Mouse (Mus musculus): ENCODE measurements around the gene Il1rapl2. TPM values are rescaled to one million over a fixed set of nuclear protein-coding genes. Genes with fewer than 3 reads are reported as not detected.

Gene Il1rapl2
- polyA plus RNA-seq, 1 experiment, result 0.43 TPM

DNA sequence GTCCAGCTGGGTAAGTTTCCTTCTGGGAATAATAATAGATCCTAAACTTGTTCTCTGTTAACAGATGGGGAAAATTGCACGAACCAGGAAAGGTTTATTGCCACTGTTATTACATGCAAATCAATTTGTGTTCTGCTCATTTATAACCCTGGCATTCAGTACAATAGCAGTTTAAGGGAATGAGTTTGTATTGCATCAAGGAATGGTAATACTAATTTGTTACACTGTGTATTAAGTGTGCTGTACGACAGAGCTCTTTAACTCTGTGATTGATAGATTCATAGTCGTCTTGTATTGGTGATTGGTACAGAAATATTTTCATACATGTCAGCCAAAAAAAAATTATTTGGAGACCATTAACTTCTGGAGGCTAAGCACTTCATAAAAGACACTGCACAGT lies 934.6 kb downstream of the Il1rapl2 start:
- H3K4me3 ChIP-seq (replicated peaks; ENCODE audit: insufficient read depth, low read depth, low read length), result no peak overlapping the region
- H3K4me1 ChIP-seq (ENCODE audit: control insufficient read depth, insufficient read depth, low read length), result no peaks in the 10 kb centered on the region
- H3K27me3 ChIP-seq (ENCODE audit: control insufficient read depth, insufficient read depth, low read length), result no peaks in the 10 kb centered on the region
- H3K27ac ChIP-seq (ENCODE audit: insufficient read depth, low read length), result no peak overlapping the region
- no peak for DNase-seq
- WGBS, result 28% methylated on average over 3 of the region's 3 CpGs
- TF ChIP-seq POLR2A (IDR thresholded peaks at IDR 0.05; ENCODE audit: borderline replicate concordance, insufficient read depth, low read length) (no peak), CTCF (IDR thresholded peaks at IDR 0.05; ENCODE audit: borderline replicate concordance, insufficient read depth, low read depth, low read length) (no peak)

DNA sequence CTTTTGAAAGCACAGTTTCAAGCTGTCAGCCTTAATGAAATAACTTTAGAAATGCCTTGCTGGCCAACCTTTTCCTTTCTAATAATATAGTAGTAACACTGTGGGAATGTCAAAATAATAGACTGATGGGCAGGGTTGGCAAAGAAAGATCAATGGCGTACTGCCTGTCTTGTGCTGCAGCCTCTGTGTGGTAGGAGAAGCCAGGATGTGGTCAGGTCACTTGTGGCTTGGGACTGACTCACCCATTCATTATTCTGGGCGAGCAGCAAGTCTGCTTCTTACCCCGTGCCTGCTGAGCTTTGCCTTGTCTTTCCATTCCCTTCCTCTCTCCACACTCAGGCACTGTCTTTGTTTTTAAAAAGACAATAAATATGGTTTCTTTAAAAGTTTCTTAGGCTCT lies 1049.7 kb downstream of the Il1rapl2 start:
- DNase-seq, result no peak
- no peak overlapping the region for H3K27ac ChIP-seq (ENCODE audit: insufficient read depth, low read length)
- H3K27me3 ChIP-seq (ENCODE audit: control insufficient read depth, insufficient read depth, low read length), result no peaks in the 10 kb centered on the region
- 58% methylated on average over 3 of the region's 3 CpGs for WGBS
- H3K4me1 ChIP-seq (ENCODE audit: control insufficient read depth, insufficient read depth, low read length), result no peaks in the 10 kb centered on the region
- no peak for TF ChIP-seq POLR2A (IDR thresholded peaks at IDR 0.05; ENCODE audit: borderline replicate concordance, insufficient read depth, low read length)
- TF ChIP-seq CTCF (IDR thresholded peaks at IDR 0.05; ENCODE audit: borderline replicate concordance, insufficient read depth, low read depth, low read length), result no peak
- H3K4me3 ChIP-seq (replicated peaks; ENCODE audit: insufficient read depth, low read depth, low read length), result no peak overlapping the region

DNA sequence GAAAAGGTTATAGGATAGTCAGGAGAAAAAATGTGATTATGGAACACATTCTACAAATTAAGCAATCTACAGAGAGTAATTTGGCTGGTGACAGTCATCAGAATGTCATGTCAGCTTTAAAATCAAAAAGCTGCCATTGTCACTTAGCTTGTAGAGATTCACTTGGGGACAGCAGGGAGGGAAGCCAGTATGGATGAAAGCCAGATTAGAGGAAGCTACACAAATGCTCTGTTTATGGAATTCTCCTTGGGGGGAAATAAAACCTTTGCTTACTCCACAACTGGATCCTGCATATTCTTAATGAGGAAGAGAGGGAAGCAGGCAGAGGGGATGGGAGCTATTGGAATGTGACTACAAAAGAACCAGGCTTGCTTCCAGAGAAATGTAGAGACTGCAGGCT lies 1054.9 kb downstream of the Il1rapl2 start:
- no peak overlapping the region for H3K4me3 ChIP-seq (replicated peaks; ENCODE audit: insufficient read depth, low read depth, low read length)
- no peaks in the 10 kb centered on the region for H3K4me1 ChIP-seq (ENCODE audit: control insufficient read depth, insufficient read depth, low read length)
- no peak overlapping the region for H3K27ac ChIP-seq (ENCODE audit: insufficient read depth, low read length)
- H3K27me3 ChIP-seq (ENCODE audit: control insufficient read depth, insufficient read depth, low read length), result no peaks in the 10 kb centered on the region
- peak in 1 of 2 experiments; percentile 0 for DNase-seq
- TF ChIP-seq CTCF (IDR thresholded peaks at IDR 0.05; ENCODE audit: borderline replicate concordance, insufficient read depth, low read depth, low read length), result no peak
- TF ChIP-seq POLR2A (IDR thresholded peaks at IDR 0.05; ENCODE audit: borderline replicate concordance, insufficient read depth, low read length), result no peak

DNA sequence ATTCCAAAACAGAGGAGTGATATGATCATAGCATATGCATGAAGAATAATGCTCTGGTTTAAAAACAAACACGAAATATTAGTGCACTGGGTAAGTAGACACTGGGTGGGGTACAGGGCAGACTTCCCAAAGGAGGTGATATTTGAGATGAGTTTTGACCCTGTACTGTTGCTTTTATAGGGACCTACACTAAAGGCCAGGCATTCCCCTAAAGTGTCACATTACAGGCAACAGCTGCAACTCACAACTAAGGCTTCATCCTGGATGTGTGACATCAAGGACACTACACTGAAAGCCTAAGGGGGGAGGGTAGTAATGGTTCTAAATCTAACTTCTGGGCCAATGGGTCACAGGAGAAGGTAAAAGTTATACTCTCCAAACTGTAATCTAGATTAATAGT lies 1152.0 kb downstream of the Il1rapl2 start:
- Histone ChIP-seq H3K27me3 (ENCODE audit: control insufficient read depth, insufficient read depth, low read length) (no peaks in the 10 kb centered on the region), H3K4me3 (replicated peaks; ENCODE audit: insufficient read depth, low read depth, low read length) (no peak overlapping the region), H3K27ac (ENCODE audit: insufficient read depth, low read length) (no peak overlapping the region), H3K4me1 (ENCODE audit: control insufficient read depth, insufficient read depth, low read length) (no peaks in the 10 kb centered on the region)
- 29% methylated on average over 1 of the region's 1 CpGs for WGBS
- DNase-seq, result no peak
- TF ChIP-seq CTCF (IDR thresholded peaks at IDR 0.05; ENCODE audit: borderline replicate concordance, insufficient read depth, low read depth, low read length) (no peak), POLR2A (IDR thresholded peaks at IDR 0.05; ENCODE audit: borderline replicate concordance, insufficient read depth, low read length) (no peak)

DNA sequence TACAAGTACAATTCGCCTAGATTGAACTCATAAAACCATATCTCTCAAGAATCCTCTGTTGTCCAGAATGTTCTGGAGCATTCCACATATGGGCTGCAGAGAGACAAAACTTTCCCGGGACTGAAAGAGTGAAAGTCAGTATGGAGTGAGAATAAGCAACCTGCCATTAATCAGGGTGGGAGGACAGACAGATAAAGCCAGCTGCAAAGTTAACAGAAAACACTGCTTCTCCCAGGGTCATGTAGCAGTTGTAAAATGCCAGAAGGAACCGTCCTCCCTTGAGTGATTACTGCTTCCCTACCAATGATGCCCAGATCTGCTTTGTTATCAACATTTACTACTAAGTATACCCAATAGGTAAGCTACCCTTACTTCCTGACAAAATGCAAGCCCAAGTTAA lies 1230.5 kb downstream of the Il1rapl2 start:
- Histone ChIP-seq H3K4me1 (ENCODE audit: control insufficient read depth, insufficient read depth, low read length) (no peaks in the 10 kb centered on the region), H3K4me3 (replicated peaks; ENCODE audit: insufficient read depth, low read depth, low read length) (no peak overlapping the region), H3K27me3 (ENCODE audit: control insufficient read depth, insufficient read depth, low read length) (no peaks in the 10 kb centered on the region), H3K27ac (ENCODE audit: insufficient read depth, low read length) (no peak overlapping the region)
- WGBS, result 71% methylated on average over 3 of the region's 3 CpGs
- TF ChIP-seq CTCF (IDR thresholded peaks at IDR 0.05; ENCODE audit: borderline replicate concordance, insufficient read depth, low read depth, low read length) (no peak), POLR2A (IDR thresholded peaks at IDR 0.05; ENCODE audit: borderline replicate concordance, insufficient read depth, low read length) (no peak)
- DNase-seq, result no peak

DNA sequence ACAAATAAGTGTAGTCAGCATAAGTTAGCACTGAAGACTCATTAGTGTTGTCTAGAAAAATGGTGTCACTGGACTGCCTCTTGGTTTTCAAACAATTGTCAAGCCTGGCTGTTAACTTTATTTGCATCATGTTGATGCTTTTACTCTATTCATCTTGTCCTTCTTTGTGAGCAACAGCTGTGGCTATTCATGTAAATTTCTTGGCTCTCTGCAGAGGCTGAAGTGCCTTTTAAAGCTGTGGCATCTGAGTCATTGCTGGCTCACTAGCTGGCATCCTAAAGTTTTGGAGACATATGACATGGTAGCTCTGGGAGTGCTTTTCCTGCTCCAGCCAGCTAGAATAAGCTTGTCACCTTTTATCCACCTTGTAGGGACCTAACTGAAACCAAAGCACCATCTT lies 1261.5 kb downstream of the Il1rapl2 start:
- no peak overlapping the region for H3K4me3 ChIP-seq (replicated peaks; ENCODE audit: insufficient read depth, low read depth, low read length)
- TF ChIP-seq CTCF (IDR thresholded peaks at IDR 0.05; ENCODE audit: borderline replicate concordance, insufficient read depth, low read depth, low read length) (no peak), POLR2A (IDR thresholded peaks at IDR 0.05; ENCODE audit: borderline replicate concordance, insufficient read depth, low read length) (no peak)
- no peaks in the 10 kb centered on the region for H3K4me1 ChIP-seq (ENCODE audit: control insufficient read depth, insufficient read depth, low read length)
- no peak for DNase-seq
- no peak overlapping the region for H3K27ac ChIP-seq (ENCODE audit: insufficient read depth, low read length)
- no peaks in the 10 kb centered on the region for H3K27me3 ChIP-seq (ENCODE audit: control insufficient read depth, insufficient read depth, low read length)

DNA sequence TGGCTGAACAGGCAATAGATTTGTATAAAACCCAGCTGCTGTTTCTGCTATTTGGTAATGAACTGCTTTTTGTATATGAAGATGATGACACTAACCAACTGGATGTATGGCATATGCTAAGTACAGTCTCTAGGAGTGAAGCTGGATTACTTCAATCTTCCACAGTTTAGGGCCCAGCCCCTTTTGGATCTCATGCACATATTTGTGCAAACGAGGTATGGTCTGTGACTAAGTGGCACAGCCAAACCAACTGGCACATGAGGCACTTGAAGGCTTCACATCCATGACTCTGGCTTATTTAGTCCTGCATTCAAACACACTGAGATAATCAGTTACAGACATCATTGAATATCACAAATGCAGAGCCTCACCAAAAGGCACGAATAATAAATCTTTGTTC lies 1263.5 kb downstream of the Il1rapl2 start:
- H3K27me3 ChIP-seq (ENCODE audit: control insufficient read depth, insufficient read depth, low read length), result no peaks in the 10 kb centered on the region
- no peak overlapping the region for H3K4me3 ChIP-seq (replicated peaks; ENCODE audit: insufficient read depth, low read depth, low read length)
- H3K27ac ChIP-seq (ENCODE audit: insufficient read depth, low read length), result no peak overlapping the region
- H3K4me1 ChIP-seq (ENCODE audit: control insufficient read depth, insufficient read depth, low read length), result no peaks in the 10 kb centered on the region
- 42% methylated on average over 2 of the region's 2 CpGs for WGBS
- TF ChIP-seq CTCF (IDR thresholded peaks at IDR 0.05; ENCODE audit: borderline replicate concordance, insufficient read depth, low read depth, low read length) (no peak), POLR2A (IDR thresholded peaks at IDR 0.05; ENCODE audit: borderline replicate concordance, insufficient read depth, low read length) (no peak)
- no peak for DNase-seq

DNA sequence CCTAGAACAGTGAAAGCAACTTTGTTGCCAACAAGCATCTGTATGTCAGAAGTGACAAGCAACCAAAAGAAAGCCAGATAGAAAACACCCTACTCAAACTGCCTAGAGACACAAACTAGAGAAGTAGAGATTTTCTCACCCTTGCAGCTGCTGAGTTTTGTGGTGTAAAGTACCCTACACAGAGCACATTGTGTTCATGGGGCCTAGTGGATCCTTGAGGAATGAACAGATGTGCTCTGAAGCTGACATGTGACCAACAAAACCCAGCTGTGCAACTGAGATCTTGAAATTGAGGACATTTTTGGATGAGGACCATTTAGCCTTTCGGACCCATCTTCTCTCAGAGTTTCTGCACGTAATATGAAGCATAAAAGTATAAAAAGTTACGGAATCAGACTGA lies 1268.0 kb downstream of the Il1rapl2 start:
- H3K27me3 ChIP-seq (ENCODE audit: control insufficient read depth, insufficient read depth, low read length), result no peaks in the 10 kb centered on the region
- WGBS, result 94% methylated on average over 3 of the region's 3 CpGs
- no peaks in the 10 kb centered on the region for H3K4me1 ChIP-seq (ENCODE audit: control insufficient read depth, insufficient read depth, low read length)
- H3K27ac ChIP-seq (ENCODE audit: insufficient read depth, low read length), result no peak overlapping the region
- no peak for DNase-seq
- TF ChIP-seq CTCF (IDR thresholded peaks at IDR 0.05; ENCODE audit: borderline replicate concordance, insufficient read depth, low read depth, low read length) (no peak), POLR2A (IDR thresholded peaks at IDR 0.05; ENCODE audit: borderline replicate concordance, insufficient read depth, low read length) (no peak)
- no peak overlapping the region for H3K4me3 ChIP-seq (replicated peaks; ENCODE audit: insufficient read depth, low read depth, low read length)
